Mouse (Mus musculus): ENCODE results near the gene 4933427I04Rik.

- TF ChIP-seq CTCF (IDR thresholded peaks at IDR 0.05; ENCODE audit: control insufficient read depth, insufficient read depth, insufficient replicate concordance, low read depth, low read length) (no peak), POLR2A (IDR thresholded peaks at IDR 0.05; ENCODE audit: control insufficient read depth, low read depth, low read length) (no peak)
Observed at GRCm38 (mm10) chr4:123894295-123894694, 34.8 kb downstream of the 4933427I04Rik start.
